Mouse (Mus musculus) limb, embryonic 11.5 days (tissue): ENCODE data around the gene Cand2. TPM values are rescaled to one million over a fixed set of nuclear protein-coding genes. Genes with fewer than 3 reads are reported as not detected.
A peak's percentile ranks its signal among the peaks of the same experiment; 100 is the strongest.
"Not testable (repeated sequence)": the region's sequence is repeated elsewhere in the genome, so short reads cannot be mapped to it uniquely, and the experiment has no call there.

Experiments
- ATAC-seq: fragments of 200-750 bp; cut with Nextera tagmentation; 2 replicates; pipeline ENCODE4 v1.8.0; 2017; ENCODE audit warnings: low read depth; ENCODE audit not compliant: insufficient number of reproducible peaks, low FRiP score, low TSS enrichment
- DNase-seq: peaks from one replicate; pipeline ENCODE4 v3.0.0-alpha.2; 2015; ENCODE audit warnings: low spot score
- H3K27ac ChIP-seq: fragments of 300-500 bp; sonication (generic); replicated peaks from 2 replicates; pipeline ENCODE4 v1.5.1; 2014; ENCODE audit warnings: low read depth, mild to moderate bottlenecking, low read length
- H3K27me3 ChIP-seq: fragments of 300-500 bp; sonication (generic); 2 replicates; pipeline ENCODE4 v1.6.1; 2014; ENCODE audit warnings: mild to moderate bottlenecking, low read length, mixed read lengths; ENCODE audit not compliant: control insufficient read depth, insufficient read depth
- H3K36me3 ChIP-seq: fragments of 300-500 bp; sonication (generic); 2 replicates; pipeline ENCODE4 v1.6.1; 2014; ENCODE audit warnings: mild to moderate bottlenecking, low read length, moderate library complexity, mixed read lengths; ENCODE audit not compliant: control insufficient read depth, insufficient read depth
- H3K4me1 ChIP-seq: fragments of 300-500 bp; sonication (generic); 2 replicates; pipeline ENCODE4 v1.6.1; 2014; ENCODE audit warnings: low read length, mixed read lengths; ENCODE audit not compliant: control insufficient read depth, insufficient read depth
- H3K4me2 ChIP-seq: fragments of 300-500 bp; sonication (generic); 2 replicates; pipeline ENCODE4 v1.6.1; 2014; ENCODE audit warnings: low read depth, mild to moderate bottlenecking, moderate library complexity; ENCODE audit not compliant: severe bottlenecking
- H3K4me3 ChIP-seq: fragments of 300-500 bp; sonication (generic); 2 replicates; pipeline ENCODE4 v1.5.1; 2014; ENCODE audit warnings: low read depth, low read length
- H3K9ac ChIP-seq: fragments of 300-500 bp; sonication (generic); 2 replicates; pipeline ENCODE4 v1.6.1; 2014; ENCODE audit warnings: mild to moderate bottlenecking, low read length
- H3K9me3 ChIP-seq: fragments of 300-500 bp; sonication (generic); 2 replicates; pipeline ENCODE4 v1.6.1; 2016; ENCODE audit warnings: low read length; ENCODE audit not compliant: control insufficient read depth
- WGBS: fragments of 180-500 bp; shearing (Covaris S2); extraction: QIAGEN DNeasy Blood & Tissue Kit; methylation state at CpG from one replicate; pipeline ENCODE4 v1.1.7; 2014; 5-methylcytosine and 5-hydroxymethylcytosine counted together
- polyA plus RNA-seq: library from polyadenylated mRNA; unstranded; fragments of >200 nt; fragmentation: Nextera tagmentation; extraction: Ambion mirVana; gene quantifications from 2 replicates; pipeline ENCODE4 v1.2.1, GENCODE M21; 2014

Cand2 gene
- polyA plus RNA-seq, 1 experiment from 2014 or later: 58.4 TPM

DNA sequence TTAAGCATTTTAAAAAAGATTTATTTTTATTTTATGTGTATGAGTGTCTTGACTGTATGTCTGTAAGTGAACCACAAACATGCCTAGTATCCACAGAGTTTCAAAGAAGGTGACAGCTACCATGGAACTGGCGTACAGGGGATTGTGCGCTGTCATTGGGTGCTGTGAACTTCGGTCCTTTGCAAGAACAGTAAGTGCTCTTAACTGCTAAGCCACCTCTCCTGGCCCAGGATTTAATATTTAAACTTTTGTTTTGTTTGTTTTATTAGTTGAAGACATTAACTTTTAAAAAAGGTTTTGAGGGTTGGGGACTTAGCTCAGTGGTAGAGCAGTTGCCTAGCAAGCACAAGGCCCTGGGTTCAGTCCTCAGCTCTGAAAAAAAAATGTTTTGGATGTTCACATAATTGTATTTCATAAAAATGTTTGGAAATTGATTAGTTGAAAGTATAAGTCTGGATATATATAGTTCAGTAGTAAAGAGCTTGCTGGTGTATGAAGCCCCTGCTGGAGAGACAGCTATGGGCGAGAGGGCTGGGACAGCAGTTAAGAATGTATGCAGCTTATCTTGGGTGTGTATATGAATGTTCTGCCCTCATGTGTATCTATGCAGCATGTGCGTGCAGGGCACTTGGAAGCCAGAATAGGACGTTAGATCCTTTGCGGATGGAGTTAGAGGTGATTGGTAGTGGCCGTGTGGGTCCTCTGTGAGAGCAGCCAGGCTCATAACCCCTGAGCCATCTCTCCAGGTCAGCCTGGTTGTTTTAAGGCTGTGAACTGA, 47.1 kb downstream of the Cand2 start:
- ATAC-seq (no peak), DNase-seq (no peak)
- Histone ChIP-seq H3K4me3 (no peak overlapping the region), H3K27me3 (no peaks in the 10 kb centered on the region), H3K36me3 (no peaks in the 10 kb centered on the region), H3K9ac (no peak overlapping the region), H3K27ac (no peak overlapping the region), H3K4me2 (no peak overlapping the region), H3K4me1 (0 out of 2 replicates have a peak, but pooled peaks cover 4% of the 10 kb centered on the region), H3K9me3 (no peaks in the 10 kb centered on the region)
- WGBS: 87% methylated on average over 8 of the region's 8 CpGs

DNA sequence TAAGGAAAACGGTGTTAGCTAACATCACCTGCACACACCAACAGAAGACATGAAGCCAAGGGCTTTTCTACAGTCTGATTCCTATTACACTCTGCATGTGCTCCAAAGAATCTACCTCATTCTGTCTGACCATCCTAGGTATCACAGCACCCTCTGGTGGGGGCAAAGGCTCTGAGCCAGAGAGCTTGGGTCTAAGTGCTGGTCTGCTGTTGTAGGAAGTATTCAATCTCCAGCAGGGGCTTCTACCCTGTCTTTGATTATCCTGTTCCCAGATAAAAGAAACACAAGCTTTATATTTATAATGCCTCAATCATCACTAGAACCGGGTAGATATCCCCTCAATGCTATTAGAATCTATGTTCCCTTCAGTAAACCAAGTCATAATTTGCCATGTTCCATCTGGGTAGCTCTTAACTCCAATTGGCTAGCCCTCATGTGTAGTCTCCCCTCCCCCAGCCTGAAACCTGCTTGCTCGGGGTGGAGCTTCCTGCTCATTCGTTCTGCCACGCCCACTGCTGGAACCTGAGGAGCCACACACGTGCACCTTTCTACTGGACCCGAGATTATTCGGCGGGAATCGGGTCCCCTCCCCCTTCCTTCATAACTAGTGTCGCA, 49.6 kb downstream of the Cand2 start:
- not testable (repeated sequence) for H3K4me3 ChIP-seq, H3K36me3 ChIP-seq, H3K9me3 ChIP-seq, H3K4me2 ChIP-seq, H3K4me1 ChIP-seq, H3K27me3 ChIP-seq
- ATAC-seq: peak; percentile 95
- WGBS: 7% methylated on average over 5 of the region's 11 CpGs
- Histone ChIP-seq H3K9ac (peak overlapping the region; percentile 7; the same call in 1 of the 2 replicates), H3K27ac (peak overlapping the region; percentile 47; the same call in 1 of the 2 replicates)
- DNase-seq: peak; percentile 89

- H3K4me1 ChIP-seq: no peaks in the 10 kb centered on the region
- 82% methylated on average over 6 of the region's 6 CpGs for WGBS
- H3K36me3 ChIP-seq: no peaks in the 10 kb centered on the region
Observed at GRCm38 (mm10) chr6:115830779-115831601, 56.7 kb downstream of the Cand2 start.

GRCm38 (mm10) chr6:115832152-115832850, 58.0 kb downstream of the Cand2 start:
- no peak overlapping the region for H3K4me3 ChIP-seq
- no peak overlapping the region for H3K27ac ChIP-seq
- H3K9ac ChIP-seq: no peak overlapping the region
- H3K4me2 ChIP-seq: no peak overlapping the region
- no peaks in the 10 kb centered on the region for H3K9me3 ChIP-seq
- 89% methylated on average over 2 of the region's 2 CpGs for WGBS
- no peak for DNase-seq
- H3K4me1 ChIP-seq: no peaks in the 10 kb centered on the region
- H3K27me3 ChIP-seq: no peaks in the 10 kb centered on the region
- ATAC-seq: no peak
- no peaks in the 10 kb centered on the region for H3K36me3 ChIP-seq

More at GRCm38 (mm10) chr6:115830779-115831601, 56.7 kb downstream of the Cand2 start:
- no peak overlapping the region; the same call in 1 of the 2 replicates for H3K4me2 ChIP-seq
- no peak overlapping the region for H3K4me3 ChIP-seq
- H3K27ac ChIP-seq: no peak overlapping the region
- no peak for ATAC-seq
- no peak for DNase-seq
- H3K27me3 ChIP-seq: no peaks in the 10 kb centered on the region
- H3K9ac ChIP-seq: no peak overlapping the region
- no peaks in the 10 kb centered on the region for H3K9me3 ChIP-seq

- Histone ChIP-seq H3K27me3 (no peaks in the 10 kb centered on the region), H3K9ac (no peak overlapping the region), H3K4me3 (no peak overlapping the region), H3K4me1 (no peaks in the 10 kb centered on the region), H3K4me2 (no peak overlapping the region), H3K36me3 (no peaks in the 10 kb centered on the region), H3K27ac (no peak overlapping the region), H3K9me3 (no peaks in the 10 kb centered on the region)
- DNase-seq: no peak
- no peak for ATAC-seq
Observed at GRCm38 (mm10) chr6:115833861-115834260, 59.5 kb downstream of the Cand2 start.

DNA sequence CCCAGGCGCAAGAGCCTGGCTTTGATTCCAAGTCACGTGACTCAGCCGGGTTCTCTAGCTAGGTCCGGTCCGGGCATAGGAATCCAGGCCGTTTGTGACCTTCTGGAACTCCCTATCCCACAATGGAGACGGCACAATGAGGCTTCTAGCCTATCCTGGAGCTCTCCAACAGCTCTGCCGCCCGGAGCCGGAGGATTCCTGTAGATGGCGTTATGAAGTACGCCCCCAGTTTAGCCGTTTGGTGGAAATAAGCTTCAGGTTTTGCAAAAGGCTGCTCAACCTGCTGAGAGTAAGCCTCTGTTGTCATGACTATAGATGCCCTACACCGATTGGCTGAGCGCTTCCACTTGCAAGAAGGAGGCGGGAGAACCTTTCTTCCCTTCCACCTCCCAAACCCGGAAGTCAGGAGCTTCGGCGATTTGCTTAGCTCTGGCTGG, 63.8 kb downstream of the Cand2 start, which contains the start of gene Efcab12:
TSS of gene Efcab12 (minus strand) at position 252 of the 437 bp plus-strand sequence.
- peaks cover 2% of the 10 kb centered on the region; the same call in 1 of the 2 replicates for H3K36me3 ChIP-seq
- H3K27ac ChIP-seq: no peak within 1 kb of the TSS
- H3K9ac ChIP-seq: peak within 1 kb of the TSS; percentile 31
- no peaks in the 10 kb centered on the region for H3K9me3 ChIP-seq
- 2% methylated on average over 19 of the region's 19 CpGs for WGBS
- H3K27me3 ChIP-seq: no peaks in the 10 kb centered on the region
- ATAC-seq: peak; percentile 79; the same call in 1 of the 2 replicates
- peak; percentile 76 for DNase-seq
- peak within 1 kb of the TSS; percentile 60 for H3K4me2 ChIP-seq
- peak within 1 kb of the TSS; percentile 26 for H3K4me3 ChIP-seq
- H3K4me1 ChIP-seq: no peaks in the 10 kb centered on the region

- ATAC-seq (0 out of 2 replicates have a peak, but pooled peaks have one; percentile 17), DNase-seq (no peak)
- H3K4me2 ChIP-seq: peak overlapping the region; percentile 60
- no peaks in the 10 kb centered on the region for H3K27me3 ChIP-seq
- H3K9me3 ChIP-seq: no peaks in the 10 kb centered on the region
- H3K4me1 ChIP-seq: no peaks in the 10 kb centered on the region
- no peak overlapping the region for H3K9ac ChIP-seq
- peaks cover 2% of the 10 kb centered on the region; the same call in 1 of the 2 replicates for H3K36me3 ChIP-seq
- no peak overlapping the region for H3K4me3 ChIP-seq
- 60% methylated on average over 5 of the region's 5 CpGs for WGBS
- no peak overlapping the region for H3K27ac ChIP-seq
Observed at GRCm38 (mm10) chr6:115838745-115839144, 64.4 kb downstream of the Cand2 start.
